Mouse (Mus musculus) c-Kit-positive CD71-positive TER-119-negative erythroid progenitor cells, embryonic 14.5 days (primary cell): Measurements from ENCODE around the gene Ttc23.

Source experiments
- DNase-seq: peaks from one replicate; pipeline ENCODE4 v3.0.0-alpha.2; 2013; ENCODE audit warnings: low read depth

Ttc23 gene

GRCm38 (mm10) chr7:67741706-67742105, 94.5 kb downstream of the Ttc23 start:
- DNase-seq: no peak

DNA sequence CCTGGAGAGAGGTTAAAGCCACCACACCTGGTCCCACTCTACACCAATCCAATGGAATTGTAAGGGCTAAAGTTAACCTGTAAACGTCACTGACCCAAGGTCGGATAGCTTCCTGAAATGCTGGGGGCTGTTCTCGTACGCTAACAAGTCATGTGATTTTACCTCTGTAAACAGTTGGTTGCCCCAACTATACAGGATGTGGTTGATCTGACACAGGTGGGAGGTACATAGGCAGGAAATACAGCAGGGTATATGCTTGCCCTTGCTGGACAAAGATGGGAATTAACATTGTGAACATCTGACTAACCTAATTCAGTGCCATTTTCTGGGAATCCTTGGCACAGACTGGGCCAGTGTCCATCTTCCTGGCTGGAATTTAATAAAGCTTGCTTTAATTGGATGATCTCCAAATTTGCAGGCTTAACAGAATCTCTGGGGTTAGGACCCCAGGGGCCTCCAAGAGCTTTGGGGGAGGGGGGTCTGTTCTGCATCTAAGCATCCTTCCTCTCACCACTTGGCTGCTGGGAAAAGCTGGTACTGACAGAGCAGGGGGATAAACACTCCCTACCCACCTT, 100.6 kb downstream of the Ttc23 start:
- no peak for DNase-seq

GRCm38 (mm10) chr7:67749441-67750239, 102.4 kb downstream of the Ttc23 start:
- DNase-seq: no peak

- no peak for DNase-seq
These were observed 107.4 kb downstream of the Ttc23 start for GRCm38 (mm10) chr7:67754606-67755005.

DNA sequence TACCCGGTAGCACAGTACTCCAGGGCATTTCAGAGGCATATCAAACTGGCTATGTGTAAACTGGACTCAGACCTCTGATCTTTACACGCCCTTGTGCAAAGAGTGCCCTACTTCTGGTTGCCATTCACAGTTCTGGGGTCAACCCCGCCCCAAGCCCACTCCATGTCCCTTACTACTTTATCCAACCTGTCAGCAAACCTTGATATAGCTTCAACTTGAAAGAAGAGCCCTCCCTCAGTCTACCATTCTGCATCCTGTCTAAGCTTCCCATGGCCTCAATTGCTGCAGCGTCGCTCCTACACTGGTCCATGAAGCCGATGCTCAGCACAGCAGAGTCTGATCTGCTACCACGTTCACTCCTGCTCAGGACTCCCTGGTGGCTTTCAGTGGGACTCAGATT, 108.2 kb downstream of the Ttc23 start:
- DNase-seq: no peak

GRCm38 (mm10) chr7:67756636-67757035, 109.4 kb downstream of the Ttc23 start:
- no peak for DNase-seq

GRCm38 (mm10) chr7:67758506-67758857, 111.3 kb downstream of the Ttc23 start:
- DNase-seq: no peak

- no peak for DNase-seq
These were observed 111.8 kb downstream of the Ttc23 start for GRCm38 (mm10) chr7:67758858-67759628.

- DNase-seq: peak; percentile 40
These were observed 112.4 kb downstream of the Ttc23 start, which contains the start of gene Synm for GRCm38 (mm10) chr7:67759629-67759995. Gene Synm (minus strand): TSS chr7:67759742.

- DNase-seq: no peak
These were observed 116.4 kb downstream of the Ttc23 start for GRCm38 (mm10) chr7:67763625-67764024.

DNA sequence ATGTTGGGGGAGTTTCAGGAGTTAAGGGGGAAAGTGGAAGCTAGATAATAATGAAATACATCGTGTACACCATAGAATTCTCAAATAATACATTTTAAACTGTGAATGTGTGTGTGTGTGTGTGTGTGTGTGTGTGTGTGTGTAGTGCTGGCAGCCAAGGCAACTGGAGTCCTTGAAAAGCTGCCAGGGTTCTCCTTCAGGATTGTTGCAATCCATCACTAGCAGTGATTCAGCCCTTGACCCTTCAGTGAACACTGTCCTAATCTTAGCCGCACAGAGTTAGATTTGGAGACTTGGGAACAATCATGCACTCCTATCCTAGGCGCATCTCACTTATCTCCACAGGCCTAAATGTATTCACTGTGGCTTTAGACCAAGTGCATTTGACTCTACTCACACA, 120.9 kb downstream of the Ttc23 start:
- no peak for DNase-seq

DNA sequence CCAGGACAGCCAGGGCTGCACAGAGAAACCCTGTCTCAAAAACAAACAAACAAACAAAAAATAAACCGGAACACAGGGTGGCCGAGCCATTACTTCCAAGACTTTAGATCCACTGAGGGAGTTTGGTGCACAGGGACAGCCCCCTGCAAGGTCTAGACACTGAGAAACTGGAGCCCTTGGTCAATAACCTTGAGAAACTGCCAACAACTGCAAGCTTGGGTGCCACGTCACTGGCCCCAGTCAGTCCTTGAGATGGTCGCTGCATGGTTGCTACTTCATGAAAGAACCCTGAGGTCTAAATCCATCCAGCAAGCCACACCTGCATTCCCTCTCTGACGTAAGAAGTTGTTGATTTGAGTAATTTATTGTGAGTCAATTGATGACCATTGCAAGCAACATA, 122.3 kb downstream of the Ttc23 start:
- no peak for DNase-seq

DNA sequence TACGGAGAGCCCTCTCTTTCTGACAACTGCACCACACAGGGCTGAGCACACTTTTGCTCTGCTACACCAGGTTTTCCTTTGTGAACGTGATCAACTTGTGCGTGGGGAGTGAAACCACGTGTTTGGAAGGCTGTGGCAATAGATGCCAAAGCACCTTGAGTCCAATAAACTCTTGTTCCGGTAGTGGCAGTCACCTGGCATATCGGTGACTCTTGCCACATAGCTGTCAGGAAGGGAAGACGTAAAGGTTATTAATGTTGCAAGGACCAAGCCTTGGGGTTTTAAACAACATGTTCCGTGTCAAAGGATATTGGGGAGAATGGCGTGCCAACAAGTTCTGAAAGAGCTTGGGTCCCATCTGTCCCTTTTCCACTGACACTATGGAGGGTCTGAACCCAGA, 125.0 kb downstream of the Ttc23 start:
- no peak for DNase-seq

- no peak for DNase-seq
These were observed 128.4 kb downstream of the Ttc23 start for GRCm38 (mm10) chr7:67775623-67776022.

- DNase-seq: no peak
These were observed 129.6 kb downstream of the Ttc23 start for GRCm38 (mm10) chr7:67776636-67777305.

GRCm38 (mm10) chr7:67787861-67788260, 140.7 kb downstream of the Ttc23 start:
- no peak for DNase-seq

DNA sequence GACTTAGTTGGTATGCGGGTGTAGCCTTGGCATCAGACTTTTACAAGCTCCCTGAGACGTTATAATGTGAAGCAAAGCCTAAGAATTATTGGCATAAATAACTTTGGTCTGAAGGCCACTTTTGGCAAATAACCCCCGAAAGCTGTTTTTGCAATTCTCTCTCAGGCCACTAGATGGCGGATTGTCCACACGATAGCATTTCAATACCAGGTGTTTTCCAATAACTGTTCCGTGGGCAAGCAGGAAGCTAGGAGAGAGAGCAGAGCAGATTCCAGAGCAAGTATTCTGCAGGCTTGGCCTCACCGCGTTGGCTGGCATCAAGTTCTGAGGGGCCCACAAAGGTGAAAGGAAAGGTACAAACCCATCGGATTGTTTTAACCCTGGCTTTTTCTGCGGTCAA, 141.5 kb downstream of the Ttc23 start:
- DNase-seq: peak; percentile 37

- DNase-seq: no peak
These were observed 144.0 kb downstream of the Ttc23 start for GRCm38 (mm10) chr7:67791256-67791655.

DNA sequence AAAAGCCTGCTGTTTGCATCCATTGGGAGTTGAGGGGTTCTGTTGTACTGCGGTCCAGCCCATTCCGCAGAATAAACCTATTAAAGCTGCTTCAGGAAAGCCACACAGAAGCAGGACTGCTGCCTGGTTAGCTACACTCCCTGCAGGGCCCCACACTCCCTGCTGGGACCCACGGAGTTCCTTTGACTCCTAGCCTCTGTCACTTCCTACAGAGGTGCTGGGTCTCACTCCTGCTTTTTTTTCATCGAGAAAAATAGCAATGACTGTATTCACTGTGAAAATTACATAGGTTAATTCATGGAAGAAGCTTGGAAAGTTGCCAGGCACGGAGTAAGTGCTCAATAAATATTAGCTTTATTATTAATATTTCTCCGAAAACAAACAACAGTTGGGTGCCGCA, 146.2 kb downstream of the Ttc23 start:
- no peak for DNase-seq

- no peak for DNase-seq
These were observed 149.9 kb downstream of the Ttc23 start for GRCm38 (mm10) chr7:67797065-67797464.

DNA sequence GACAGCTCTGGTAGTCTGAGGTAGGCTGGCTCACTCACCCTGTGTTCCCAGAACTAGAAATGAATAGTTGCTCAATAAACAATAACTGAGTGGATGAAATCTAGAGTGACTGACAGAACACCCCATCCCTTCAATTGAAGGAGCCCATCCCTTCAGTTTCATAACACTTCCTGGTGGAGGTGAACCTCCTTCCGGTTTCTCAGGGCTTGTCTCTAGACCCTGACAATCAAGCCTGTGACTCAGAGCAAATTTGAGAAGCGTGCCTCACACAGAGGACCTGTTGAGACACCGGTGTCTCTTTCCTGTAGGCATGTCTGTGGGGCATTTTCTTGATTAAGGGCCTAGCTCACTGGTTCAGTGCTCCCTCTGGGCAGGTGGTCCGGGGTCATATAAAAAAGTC, 151.3 kb downstream of the Ttc23 start:
- no peak for DNase-seq

GRCm38 (mm10) chr7:67800547-67800946, 153.3 kb downstream of the Ttc23 start:
- DNase-seq: no peak

DNA sequence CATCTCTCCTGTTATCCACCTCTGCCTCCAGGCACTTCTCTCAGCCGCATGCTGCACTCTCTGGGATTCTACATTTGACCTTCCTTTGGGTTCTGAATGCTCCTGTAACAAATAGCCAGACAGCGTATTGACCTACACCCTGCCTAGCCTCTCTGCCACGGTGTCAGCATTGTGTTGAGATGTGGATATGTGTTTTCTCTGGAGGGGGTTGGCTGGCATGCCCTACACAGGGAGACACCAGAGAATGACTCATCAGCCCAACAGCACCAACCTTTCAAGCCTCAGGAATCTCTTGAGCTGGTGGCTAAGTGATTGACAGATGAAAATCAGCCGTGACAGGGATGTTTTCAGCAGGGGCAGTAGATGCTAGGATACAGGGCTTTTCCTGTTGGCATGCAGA, 153.8 kb downstream of the Ttc23 start:
- DNase-seq: no peak
